Mouse (Mus musculus): Measurements from ENCODE around the gene Hbb-bh2. TPM values are rescaled to one million over a fixed set of nuclear protein-coding genes. Genes with fewer than 3 reads are reported as not detected.
A peak's percentile ranks its signal among the peaks of the same experiment; 100 is the strongest.
"Not testable (repeated sequence)": the region's sequence is repeated elsewhere in the genome, so short reads cannot be mapped to it uniquely, and the experiment has no call there.

The Hbb-bh2 gene
- not detected in 2 replicates for total RNA-seq (2015)
- total RNA-seq (2017): not detected in 2 replicates

- no peak for ATAC-seq (replicated peaks; ENCODE audit: poor library complexity)
These were observed at the start of gene Hbb-bh2 for GRCm38 (mm10) chr7:103840268-103840667. Hbb-bh2 (minus strand) TSS chr7:103840520.

- ATAC-seq (replicated peaks; ENCODE audit: poor library complexity): no peak
These were observed 45.8 kb upstream of the Hbb-bh2 start, which contains the start of gene Olfr66 for GRCm38 (mm10) chr7:103886152-103886551. Olfr66 (minus strand) TSS chr7:103886252.

GRCm38 (mm10) chr7:103877093-103877492 lies 36.8 kb upstream of the Hbb-bh2 start:
- peak; percentile 77 for ATAC-seq (replicated peaks; ENCODE audit: poor library complexity)

GRCm38 (mm10) chr7:103874451-103874850 lies 34.1 kb upstream of the Hbb-bh2 start:
- peak; percentile 21; the same call in 1 of the 2 replicates for ATAC-seq (replicated peaks; ENCODE audit: poor library complexity)

GRCm38 (mm10) chr7:103873064-103873463 lies 32.7 kb upstream of the Hbb-bh2 start:
- peak; percentile 56 for ATAC-seq (replicated peaks; ENCODE audit: poor library complexity)

- peak; percentile 88 for ATAC-seq (replicated peaks; ENCODE audit: poor library complexity)
These were observed 30.3 kb upstream of the Hbb-bh2 start for GRCm38 (mm10) chr7:103870667-103871066.

GRCm38 (mm10) chr7:103865716-103866115 lies 25.4 kb upstream of the Hbb-bh2 start:
- peak; percentile 45 for ATAC-seq (replicated peaks; ENCODE audit: poor library complexity)

GRCm38 (mm10) chr7:103861531-103861930 lies 21.2 kb upstream of the Hbb-bh2 start:
- ATAC-seq (replicated peaks; ENCODE audit: poor library complexity): peak; percentile 40

GRCm38 (mm10) chr7:103860855-103861254 lies 20.5 kb upstream of the Hbb-bh2 start:
- ATAC-seq (replicated peaks; ENCODE audit: poor library complexity): peak; percentile 86

GRCm38 (mm10) chr7:103859076-103859475 lies 18.8 kb upstream of the Hbb-bh2 start:
- peak; percentile 81 for ATAC-seq (replicated peaks; ENCODE audit: poor library complexity)

- peak; percentile 52 for ATAC-seq (replicated peaks; ENCODE audit: poor library complexity)
These were observed 14.3 kb upstream of the Hbb-bh2 start for GRCm38 (mm10) chr7:103854669-103855068.

GRCm38 (mm10) chr7:103853090-103853489 lies 12.8 kb upstream of the Hbb-bh2 start, which contains the start of gene Hbb-y:
Hbb-y (minus strand) TSS chr7:103853216.
- no peak for ATAC-seq (replicated peaks; ENCODE audit: poor library complexity)

GRCm38 (mm10) chr7:103844525-103845325 lies 4.4 kb upstream of the Hbb-bh2 start:
- ATAC-seq (replicated peaks; ENCODE audit: poor library complexity): peak; percentile 37; the same call in 1 of the 2 replicates

- ATAC-seq (replicated peaks; ENCODE audit: poor library complexity): no peak
These were observed 2.7 kb upstream of the Hbb-bh2 start, which contains the start of gene Hbb-bh1 for GRCm38 (mm10) chr7:103843034-103843433. Hbb-bh1 (minus strand) TSS chr7:103843164.

GRCm38 (mm10) chr7:103827808-103828207 lies 12.5 kb downstream of the Hbb-bh2 start, which contains the start of gene Hbb-bs:
Hbb-bs (minus strand) TSS chr7:103828096.
- ATAC-seq (replicated peaks; ENCODE audit: poor library complexity): peak; percentile 79

- peak; percentile 64 for ATAC-seq (replicated peaks; ENCODE audit: poor library complexity)
These were observed 13.2 kb downstream of the Hbb-bh2 start for GRCm38 (mm10) chr7:103827139-103827538.

- ATAC-seq (replicated peaks; ENCODE audit: poor library complexity): no peak
These were observed 13.9 kb downstream of the Hbb-bh2 start for GRCm38 (mm10) chr7:103826255-103826887.

- ATAC-seq (replicated peaks; ENCODE audit: poor library complexity): no peak
These were observed 14.6 kb downstream of the Hbb-bh2 start for GRCm38 (mm10) chr7:103825536-103826254.

GRCm38 (mm10) chr7:103824597-103824996 lies 15.7 kb downstream of the Hbb-bh2 start:
- ATAC-seq (replicated peaks; ENCODE audit: poor library complexity): no peak

GRCm38 (mm10) chr7:103815085-103815484 lies 25.2 kb downstream of the Hbb-bh2 start:
- ATAC-seq (replicated peaks; ENCODE audit: poor library complexity): not testable (repeated sequence)

- ATAC-seq (replicated peaks; ENCODE audit: poor library complexity): 0 out of 2 replicates have a peak, but pooled peaks have one; percentile 4
These were observed 26.6 kb downstream of the Hbb-bh2 start, which contains the start of gene Hbb-bt for GRCm38 (mm10) chr7:103813766-103814165. Hbb-bt (minus strand) TSS chr7:103813996.
